Mouse (Mus musculus): ENCODE measurements around the gene Fcgrt. TPM values are rescaled to one million over a fixed set of nuclear protein-coding genes. Genes with fewer than 3 reads are reported as not detected.

Fcgrt gene
- total and polyA plus RNA-seq, 3 experiments: 0.27 to 1.7 TPM; not detected in 1

DNA sequence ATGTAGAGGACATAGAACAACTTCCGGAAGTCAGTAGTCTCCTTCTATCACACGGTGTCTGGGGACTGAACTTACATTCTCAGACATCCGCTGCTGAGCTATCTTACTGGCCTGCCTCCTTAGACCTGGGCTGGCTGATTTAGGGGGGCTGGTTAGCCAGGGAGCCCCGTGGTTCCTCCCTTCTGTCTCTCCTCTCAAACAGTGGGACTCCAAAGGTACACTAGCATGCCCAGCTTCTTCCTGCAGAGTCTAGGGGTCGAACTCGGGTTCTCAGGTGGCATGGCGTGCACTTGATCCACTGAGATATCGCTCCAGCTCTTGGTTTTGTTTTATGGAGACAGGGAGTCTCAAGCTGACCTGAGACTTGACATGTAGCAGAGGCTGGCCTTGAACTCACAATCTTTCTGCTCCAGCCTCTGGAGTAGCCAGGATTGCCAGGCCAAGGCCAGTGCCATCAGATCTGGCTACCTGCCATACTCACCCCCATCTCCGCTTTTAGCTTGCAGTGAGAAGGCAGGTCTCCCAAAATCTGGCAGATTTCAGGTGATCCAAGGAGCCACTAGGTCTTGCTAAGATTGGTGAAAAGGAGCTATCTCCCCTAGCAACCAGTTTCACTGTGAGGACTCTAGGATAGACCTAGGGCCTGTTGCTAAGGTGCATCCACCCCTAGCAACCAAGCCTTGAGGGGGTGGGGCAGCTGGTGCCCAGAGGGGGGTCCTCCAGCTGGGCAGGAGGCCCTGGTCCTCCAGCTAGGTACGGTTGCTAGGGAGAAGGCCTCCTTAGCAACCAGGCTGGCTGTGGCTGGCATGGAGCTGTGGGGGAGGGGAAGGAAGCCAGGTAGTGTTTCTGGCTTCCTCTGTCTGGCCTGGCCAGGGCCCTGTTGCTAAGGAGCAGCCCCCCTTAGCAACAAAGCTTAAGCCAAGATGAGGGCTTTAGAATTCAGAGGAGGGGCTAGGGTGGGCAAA is 44.8 kb downstream of the Fcgrt start:
- Histone ChIP-seq H3K4me1 (ENCODE audit: control insufficient read depth in 1 of 2, insufficient read depth in 2 of 2, low read length in 2 of 2) (peaks cover 2 to 15% of the 10 kb centered on the region in 2 experiments; a peak in 3 of 4 replicates), H3K36me3 (ENCODE audit: control insufficient read depth in 1 of 2, insufficient read depth in 2 of 2, low read length in 2 of 2) (peaks cover 0 to 15% of the 10 kb centered on the region in 2 experiments; a peak in 2 of 4 replicates), H3K9me3 (replicated peaks; ENCODE audit: insufficient read depth, low read length) (no peaks in the 10 kb centered on the region), H3K27me3 (ENCODE audit: control insufficient read depth in 1 of 2, insufficient read depth in 2 of 2, low read length in 2 of 2) (no peaks in the 10 kb centered on the region), H3K79me2 (ENCODE audit: control insufficient read depth, insufficient read depth, low read length, poor library complexity) (peaks cover 7% of the 10 kb centered on the region), H3K4me3 (ENCODE audit: control insufficient read depth in 1 of 2, insufficient read depth in 1 of 2, low read depth in 2 of 2, low read length in 2 of 2) (no peak overlapping the region), H3K27ac (ENCODE audit: control insufficient read depth, low read depth, low read length) (no peak overlapping the region), H3K9ac (ENCODE audit: control insufficient read depth, low read depth, low read length, poor library complexity, severe bottlenecking) (no peak overlapping the region)
- DNase-seq (ENCODE audit: low read depth, low spot score): no peak
- TF ChIP-seq EP300 (IDR thresholded peaks at IDR 0.05; ENCODE audit: low read depth in 1 of 2, low read length in 2 of 2) (no peak), E2F4 (IDR thresholded peaks at IDR 0.05; ENCODE audit: borderline replicate concordance, low read depth, low read length) (no peak)

DNA sequence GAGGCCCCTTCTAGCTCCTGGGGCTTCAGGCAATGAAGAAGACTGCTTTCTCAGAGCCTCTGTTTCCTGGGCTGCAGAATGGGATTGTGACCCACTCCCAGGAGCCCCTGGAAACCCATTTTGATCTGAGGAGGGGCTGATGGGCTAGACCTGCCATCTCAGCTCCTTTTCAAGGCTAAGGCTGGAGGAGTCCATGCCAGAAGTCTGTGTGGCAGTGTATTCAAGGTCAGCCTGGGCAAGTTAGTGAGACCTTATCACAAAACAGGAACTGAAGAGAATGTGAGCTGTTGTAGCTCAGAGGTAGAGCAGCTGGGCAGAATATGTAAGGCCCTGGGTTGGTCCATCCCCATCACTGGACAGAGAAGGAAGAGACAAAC is 46.7 kb downstream of the Fcgrt start:
- Histone ChIP-seq H3K4me3 (ENCODE audit: control insufficient read depth in 1 of 2, insufficient read depth in 1 of 2, low read depth in 2 of 2, low read length in 2 of 2) (no peak overlapping the region), H3K9ac (ENCODE audit: control insufficient read depth, low read depth, low read length, poor library complexity, severe bottlenecking) (no peak overlapping the region), H3K27me3 (ENCODE audit: control insufficient read depth in 1 of 2, insufficient read depth in 2 of 2, low read length in 2 of 2) (no peaks in the 10 kb centered on the region), H3K79me2 (ENCODE audit: control insufficient read depth, insufficient read depth, low read length, poor library complexity) (peaks cover 15% of the 10 kb centered on the region), H3K27ac (ENCODE audit: control insufficient read depth, low read depth, low read length) (no peak overlapping the region), H3K36me3 (ENCODE audit: control insufficient read depth in 1 of 2, insufficient read depth in 2 of 2, low read length in 2 of 2) (peaks cover 0 to 9% of the 10 kb centered on the region in 2 experiments; a peak in 2 of 4 replicates), H3K4me1 (ENCODE audit: control insufficient read depth in 1 of 2, insufficient read depth in 2 of 2, low read length in 2 of 2) (peaks cover 2 to 15% of the 10 kb centered on the region in 2 experiments; a peak in 3 of 4 replicates), H3K9me3 (replicated peaks; ENCODE audit: insufficient read depth, low read length) (no peaks in the 10 kb centered on the region)
- DNase-seq (ENCODE audit: low read depth, low spot score): no peak
- TF ChIP-seq POLR2AphosphoS2 (IDR thresholded peaks at IDR 0.05; ENCODE audit: low read length): no peak
- no peak for TF ChIP-seq ETS1 (IDR thresholded peaks at IDR 0.05; ENCODE audit: low read depth, low read length)
- no peak for TF ChIP-seq MAFK (IDR thresholded peaks at IDR 0.05; ENCODE audit: borderline replicate concordance, low read depth, low read length)
- TF ChIP-seq ZMIZ1 (IDR thresholded peaks at IDR 0.05; ENCODE audit: low read depth, low read length): no peak
- no peak for TF ChIP-seq HCFC1 (IDR thresholded peaks at IDR 0.05; ENCODE audit: low read depth, low read length)
- no peak for TF ChIP-seq MAZ (IDR thresholded peaks at IDR 0.05; ENCODE audit: low read depth, low read length)
- TF ChIP-seq TBP (IDR thresholded peaks at IDR 0.05; ENCODE audit: low read depth, low read length): no peak
- no peak for TF ChIP-seq NRF1 (IDR thresholded peaks at IDR 0.05; ENCODE audit: insufficient read depth, low read depth, low read length, poor library complexity, severe bottlenecking)
- TF ChIP-seq GABPA (IDR thresholded peaks at IDR 0.05; ENCODE audit: low read depth, low read length): no peak
